Mouse (Mus musculus): ENCODE measurements around the gene Ensa.

- TF ChIP-seq CTCF (IDR thresholded peaks at IDR 0.05; ENCODE audit: extremely low read depth, insufficient read length, insufficient replicate concordance, low read depth, low read length): no peak
- no peak for TF ChIP-seq POLR2A (IDR thresholded peaks at IDR 0.05; ENCODE audit: low read depth, low read length)
These were observed 35.2 kb downstream of the Ensa start for GRCm38 (mm10) chr3:95659948-95660347.
